Mouse (Mus musculus) G1E (cell line): ENCODE measurements around the gene Dnase1l3. TPM values are rescaled to one million over a fixed set of nuclear protein-coding genes. Genes with fewer than 3 reads are reported as not detected.

ENCODE experiments used
- ATAC-seq: 2 replicates; pipeline ENCODE4 v1.8.0; 2016; ENCODE audit warnings: mild to moderate bottlenecking; ENCODE audit not compliant: insufficient number of reproducible peaks, poor library complexity, low FRiP score, severe bottlenecking; ENCODE audit errors: extremely low read depth
- DNase-seq: peaks from one replicate; pipeline ENCODE4 v3.0.0; 2012; ENCODE audit warnings: low spot score
- H3K27me3 ChIP-seq: 2 replicates; pipeline ENCODE4 v1.6.1; 2012; ENCODE audit warnings: mild to moderate bottlenecking, low read length, inconsistent platforms; ENCODE audit not compliant: insufficient read depth
- H3K36me3 ChIP-seq: replicated peaks from 2 replicates; pipeline ENCODE3; 2012; ENCODE audit warnings: mild to moderate bottlenecking, inconsistent platforms
- H3K4me1 ChIP-seq: 2 replicates; pipeline ENCODE4 v1.6.1; 2012; ENCODE audit warnings: low read depth, low read length, inconsistent platforms, mixed read lengths; ENCODE audit not compliant: insufficient read depth
- H3K4me3 ChIP-seq: 2 replicates; pipeline ENCODE4 v1.5.1; 2012; ENCODE audit warnings: low read depth, mild to moderate bottlenecking, inconsistent platforms, low read length, moderate library complexity, mixed read lengths
- H3K9me3 ChIP-seq: replicated peaks from 2 replicates; pipeline ENCODE4 v1.6.1; 2012; ENCODE audit warnings: inconsistent platforms
- CTCF ChIP-seq: IDR thresholded peaks from 2 replicates; pipeline ENCODE4 v1.5.1; 2012; ENCODE audit warnings: low read depth, low read length, inconsistent platforms, mixed read lengths
- GATA1 ChIP-seq: IDR thresholded peaks from 2 replicates; pipeline ENCODE4 v1.6.1; 2012; ENCODE audit warnings: borderline replicate concordance, low read length, inconsistent platforms, mixed read lengths
- GATA2 ChIP-seq: IDR thresholded peaks from 2 replicates; pipeline ENCODE4 v1.6.1; 2012; ENCODE audit warnings: low read depth, low read length, inconsistent platforms, borderline replicate concordance
- POLR2AphosphoS5 ChIP-seq: IDR thresholded peaks from 2 replicates; pipeline ENCODE4 v1.6.1; 2012; ENCODE audit warnings: low read depth, low read length, inconsistent platforms; ENCODE audit not compliant: insufficient replicate concordance
- TAL1 ChIP-seq: conservative IDR thresholded peaks from 2 replicates; pipeline ENCODE4 v1.6.1; 2012; ENCODE audit warnings: low read depth, low read length, inconsistent platforms, mixed read lengths
- polyA plus RNA-seq: library from polyadenylated mRNA; stranded (reverse); fragments of >175 nt; gene quantifications from 2 replicates; pipeline ENCODE4 v1.2.3, GENCODE M21; 2012
- total RNA-seq, 2 experiments: library from RNA; stranded (forward) in 1 of 2; stranded (reverse) in 1 of 2; fragments of 200-1000 nt in 1 of 2; fragments of >200 nt in 1 of 2; fragmentation: Nextera tagmentation in 1 of 2; gene quantifications; 2 replicates each; pipeline ENCODE4 v1.2.3; 2014 to 2017

Dnase1l3 gene
- total and polyA plus RNA-seq, 3 experiments: 0.05 TPM; not detected in 2

DNA sequence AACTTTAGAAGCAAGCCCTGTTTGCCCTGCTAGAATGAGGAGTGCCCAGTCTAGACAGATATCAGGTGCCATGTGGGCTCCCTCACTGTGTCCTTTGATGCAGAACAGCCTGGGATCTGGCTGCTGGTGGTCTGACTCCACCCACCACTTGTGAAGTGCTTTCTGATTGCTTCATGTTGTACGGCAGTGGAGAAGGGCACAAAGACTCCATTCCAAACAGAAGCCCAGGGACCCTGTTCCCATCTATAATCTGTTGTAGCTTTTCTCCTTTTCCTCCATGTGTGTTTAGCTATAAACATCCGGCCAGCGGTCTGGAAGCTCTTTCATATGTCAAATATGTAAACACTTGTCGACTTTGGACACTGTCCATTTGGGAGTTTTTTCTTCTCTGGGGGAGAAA is 74.5 kb downstream of the Dnase1l3 start:
- H3K36me3 ChIP-seq: peaks cover 15% of the 10 kb centered on the region
- H3K4me3 ChIP-seq: no peak overlapping the region
- H3K27me3 ChIP-seq: peaks cover 5% of the 10 kb centered on the region; the same call in 1 of the 2 replicates
- peaks cover 53% of the 10 kb centered on the region for H3K4me1 ChIP-seq
- TF ChIP-seq CTCF (no peak), GATA1 (no peak), GATA2 (no peak), TAL1 (no peak), POLR2AphosphoS5 (no peak)
- no peak for DNase-seq
- H3K9me3 ChIP-seq: no peaks in the 10 kb centered on the region; the same call in 1 of the 2 replicates
- ATAC-seq: no peak

DNA sequence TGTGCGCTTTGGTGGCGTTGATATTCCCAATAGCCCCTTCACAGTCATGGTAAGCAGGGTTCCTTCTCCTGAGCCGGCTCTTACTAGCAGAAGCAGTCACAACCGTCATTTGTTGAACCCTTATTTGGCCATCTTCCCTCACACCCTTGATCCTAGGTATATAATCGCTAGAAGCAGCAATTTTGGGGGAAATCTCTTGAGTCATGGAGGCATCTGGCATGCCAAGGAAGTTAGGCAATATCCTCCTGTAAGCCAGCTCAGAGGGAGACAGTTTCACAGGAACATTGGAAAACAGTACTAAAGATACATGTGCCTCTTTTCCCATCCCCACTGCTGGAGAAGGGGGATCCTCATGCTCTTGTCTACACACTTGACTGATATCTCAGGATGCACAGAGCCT is 75.1 kb downstream of the Dnase1l3 start:
- Histone ChIP-seq H3K27me3 (peaks cover 4% of the 10 kb centered on the region; the same call in 1 of the 2 replicates), H3K4me1 (peaks cover 59% of the 10 kb centered on the region), H3K36me3 (peaks cover 15% of the 10 kb centered on the region), H3K4me3 (no peak overlapping the region), H3K9me3 (no peaks in the 10 kb centered on the region; the same call in 1 of the 2 replicates)
- no peak for TF ChIP-seq GATA1
- TF ChIP-seq CTCF: no peak
- TF ChIP-seq GATA2: no peak
- no peak for TF ChIP-seq POLR2AphosphoS5
- no peak for TF ChIP-seq TAL1
- ATAC-seq: no peak
- DNase-seq: no peak

DNA sequence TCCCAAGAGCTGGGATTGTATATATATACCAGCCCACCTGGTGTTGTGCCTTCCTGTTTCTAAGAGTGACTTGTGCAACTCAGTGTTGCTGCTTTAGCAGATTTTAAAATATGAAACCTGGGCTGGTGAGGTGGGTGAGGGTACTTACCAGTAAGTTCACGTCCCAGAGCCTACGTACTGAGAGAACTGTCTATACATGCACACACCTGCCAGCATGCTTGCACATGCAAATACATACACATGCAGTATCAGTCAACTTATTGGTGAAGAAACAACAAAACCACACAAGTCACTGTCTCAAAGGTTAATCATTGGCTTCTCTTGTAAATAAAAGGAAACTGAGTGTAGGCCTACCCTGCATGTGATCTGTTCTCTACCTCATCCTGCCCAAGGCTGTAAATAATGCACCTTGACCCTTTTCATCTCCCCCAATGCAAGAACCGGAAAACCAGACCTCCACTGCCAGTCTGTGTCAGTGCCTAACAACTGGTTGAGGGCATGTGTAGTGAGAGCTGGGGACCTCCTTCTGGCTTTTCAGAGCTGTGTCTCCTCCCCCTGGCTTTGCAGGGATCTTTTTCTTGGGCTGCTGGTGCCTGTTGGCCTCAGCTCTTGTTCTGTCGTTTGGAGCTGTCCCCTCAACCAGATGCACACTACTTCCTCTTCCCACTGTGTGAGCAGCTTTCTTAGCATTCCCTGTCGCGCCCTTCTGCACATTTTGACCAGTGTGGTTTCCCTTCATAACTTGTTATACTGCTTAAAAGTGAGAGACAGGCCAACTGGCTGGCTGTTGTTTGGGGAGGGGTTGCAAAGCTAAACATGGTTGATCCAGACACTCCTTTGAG is 76.0 kb downstream of the Dnase1l3 start:
- H3K27me3 ChIP-seq: no peaks in the 10 kb centered on the region
- H3K9me3 ChIP-seq: no peaks in the 10 kb centered on the region
- no peak for DNase-seq
- TF ChIP-seq GATA1: no peak
- no peak for TF ChIP-seq GATA2
- no peak for TF ChIP-seq POLR2AphosphoS5
- no peak for TF ChIP-seq CTCF
- no peak for TF ChIP-seq TAL1
- no peak overlapping the region for H3K4me3 ChIP-seq
- H3K4me1 ChIP-seq: peaks cover 66% of the 10 kb centered on the region
- H3K36me3 ChIP-seq: peaks cover 13% of the 10 kb centered on the region
- ATAC-seq: no peak; the same call in 1 of the 2 replicates

Other genes starting within 250 kb of the Dnase1l3 start
- not detected in 2 replicates for gene Gm26661, start 203.0 kb downstream of the Dnase1l3 start, total RNA-seq (2014; fragmentation: Nextera tagmentation)
- not detected in 2 replicates for gene Gm26661, start 203.0 kb downstream of the Dnase1l3 start, total RNA-seq (2017)
- gene Gm26661, start 203.0 kb downstream of the Dnase1l3 start, polyA plus RNA-seq: not detected in 2 replicates
- gene Flnb, start 176.6 kb downstream of the Dnase1l3 start, total RNA-seq (2014; fragmentation: Nextera tagmentation): 1.7 and 1.8 TPM in 2 replicates
- gene Flnb, start 176.6 kb downstream of the Dnase1l3 start, total RNA-seq (2017): 2.0 and 2.4 TPM in 2 replicates
- gene Flnb, start 176.6 kb downstream of the Dnase1l3 start, polyA plus RNA-seq: 0.22 and 0.43 TPM in 2 replicates
- not detected in 2 replicates for gene Gm45521, start 37.3 kb downstream of the Dnase1l3 start, total RNA-seq (2014; fragmentation: Nextera tagmentation)
- gene Gm45521, start 37.3 kb downstream of the Dnase1l3 start, total RNA-seq (2017): not detected in 2 replicates
- not detected in 2 replicates for gene Gm45521, start 37.3 kb downstream of the Dnase1l3 start, polyA plus RNA-seq
- gene Abhd6, start 8.3 kb upstream of the Dnase1l3 start, total RNA-seq (2014; fragmentation: Nextera tagmentation): not detected in 2 replicates
- 0.06 TPM in 1 of 2 replicates, not detected in the other for gene Abhd6, start 8.3 kb upstream of the Dnase1l3 start, total RNA-seq (2017)
- gene Abhd6, start 8.3 kb upstream of the Dnase1l3 start, polyA plus RNA-seq: not detected in 2 replicates
- 11.2 and 12.0 TPM in 2 replicates for gene Rpp14, start 85.8 kb upstream of the Dnase1l3 start, total RNA-seq (2014; fragmentation: Nextera tagmentation)
- gene Rpp14, start 85.8 kb upstream of the Dnase1l3 start, total RNA-seq (2017): 52.7 and 62.4 TPM in 2 replicates
- 3.0 and 7.1 TPM in 2 replicates for gene Rpp14, start 85.8 kb upstream of the Dnase1l3 start, polyA plus RNA-seq
- 10.9 and 14.0 TPM in 2 replicates for gene Pxk, start 103.6 kb upstream of the Dnase1l3 start, total RNA-seq (2014; fragmentation: Nextera tagmentation)
- 5.3 and 6.1 TPM in 2 replicates for gene Pxk, start 103.6 kb upstream of the Dnase1l3 start, total RNA-seq (2017)
- gene Pxk, start 103.6 kb upstream of the Dnase1l3 start, polyA plus RNA-seq: 2.1 and 2.7 TPM in 2 replicates
- 76.1 and 91.4 TPM in 2 replicates for gene Pdhb, start 178.5 kb upstream of the Dnase1l3 start, total RNA-seq (2014; fragmentation: Nextera tagmentation)
- 141 and 182 TPM in 2 replicates for gene Pdhb, start 178.5 kb upstream of the Dnase1l3 start, total RNA-seq (2017)
- gene Pdhb, start 178.5 kb upstream of the Dnase1l3 start, polyA plus RNA-seq: 72.1 and 79.4 TPM in 2 replicates
- gene Kctd6, start 219.6 kb upstream of the Dnase1l3 start, total RNA-seq (2014; fragmentation: Nextera tagmentation): 3.1 and 4.6 TPM in 2 replicates
- 9.3 and 9.9 TPM in 2 replicates for gene Kctd6, start 219.6 kb upstream of the Dnase1l3 start, total RNA-seq (2017)
- 0.64 and 0.70 TPM in 2 replicates for gene Kctd6, start 219.6 kb upstream of the Dnase1l3 start, polyA plus RNA-seq